Mouse (Mus musculus) olfactory bulb, adult 2 months (tissue): ENCODE results near the gene Tmem270. TPM values are rescaled to one million over a fixed set of nuclear protein-coding genes. Genes with fewer than 3 reads are reported as not detected.

Source experiments
- H3K27ac ChIP-seq: fragments of 200-500 bp; 2 replicates; pipeline ENCODE4 v1.5.1; 2012; ENCODE audit warnings: low read depth, low read length; ENCODE audit not compliant: insufficient read depth
- H3K4me1 ChIP-seq: fragments of 200-500 bp; 2 replicates; pipeline ENCODE4 v1.6.1; 2012; ENCODE audit warnings: low read length; ENCODE audit not compliant: control insufficient read depth, insufficient read depth
- H3K4me3 ChIP-seq: fragments of 200-500 bp; 2 replicates; pipeline ENCODE4 v1.5.1; 2012; ENCODE audit warnings: mild to moderate bottlenecking, low read depth, low read length, moderate library complexity; ENCODE audit not compliant: insufficient read depth
- CTCF ChIP-seq: fragments of 200-500 bp; IDR thresholded peaks from 2 replicates; pipeline ENCODE4 v1.5.1; 2012; ENCODE audit warnings: low read depth, mild to moderate bottlenecking, low read length, moderate library complexity; ENCODE audit not compliant: insufficient read depth
- POLR2A ChIP-seq: fragments of 200-500 bp; IDR thresholded peaks from 2 replicates; pipeline ENCODE4 v1.6.1; 2012; ENCODE audit warnings: mild to moderate bottlenecking, low read depth, low read length, moderate library complexity; ENCODE audit not compliant: insufficient read depth
- WGBS: fragments of 180-500 bp; shearing (Covaris S2); methylation state at CpG from one replicate; pipeline ENCODE4 v1.1.7; 2018; 5-methylcytosine and 5-hydroxymethylcytosine counted together
- polyA plus RNA-seq: library from polyadenylated mRNA; stranded (reverse); fragments of >200 nt; gene quantifications from 2 replicates; pipeline ENCODE4 v1.2.4, GENCODE M21; 2012; ENCODE audit warnings: low replicate concordance; ENCODE audit not compliant: missing spikeins, insufficient read depth, insufficient read length

Gene Tmem270
- polyA plus RNA-seq, 1 experiment, result not detected

DNA sequence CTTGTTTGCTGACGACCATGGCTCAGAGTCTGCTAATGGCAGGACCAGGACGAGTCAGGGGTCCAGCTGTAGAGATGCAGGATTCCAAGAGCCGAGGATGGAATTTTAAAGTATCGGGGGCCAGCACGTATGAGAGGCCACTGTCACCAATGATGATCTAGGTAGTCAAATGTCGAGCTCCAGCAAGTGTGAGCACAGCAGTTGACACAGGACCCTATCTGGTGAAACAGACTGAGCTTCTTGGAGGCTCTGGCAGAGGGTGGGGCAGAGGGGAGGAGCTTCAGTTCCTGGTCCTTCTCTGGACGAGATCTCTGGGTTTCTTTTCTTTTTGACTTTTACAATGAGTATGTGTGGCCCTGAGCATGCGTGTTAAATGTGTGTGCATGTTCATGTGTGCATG is 8.8 kb upstream of the Tmem270 start, which contains the start of gene Cldn13:
Gene Cldn13, minus strand, starts transcription at position 216 of the 400 bp plus-strand sequence.
- Histone ChIP-seq H3K27ac (no peak within 1 kb of the TSS), H3K4me3 (no peak within 1 kb of the TSS), H3K4me1 (no peaks in the 10 kb centered on the region)
- TF ChIP-seq CTCF, result no peak
- TF ChIP-seq POLR2A, result no peak
- 84% methylated on average over 8 of the region's 8 CpGs for whole genome bisulfite sequencing

GRCm38 (mm10) chr5:134914510-134914909 is 8.0 kb upstream of the Tmem270 start:
- Histone ChIP-seq H3K27ac (no peak overlapping the region), H3K4me3 (no peak overlapping the region), H3K4me1 (no peaks in the 10 kb centered on the region)
- TF ChIP-seq POLR2A (no peak), CTCF (no peak)
- WGBS, result 90% methylated on average over 8 of the region's 8 CpGs

- Histone ChIP-seq H3K27ac (no peak overlapping the region), H3K4me3 (no peak overlapping the region), H3K4me1 (no peaks in the 10 kb centered on the region)
- WGBS, result 92% methylated on average over 4 of the region's 4 CpGs
- no peak for TF ChIP-seq CTCF
- TF ChIP-seq POLR2A, result no peak
Observed at GRCm38 (mm10) chr5:134913753-134914152, 7.2 kb upstream of the Tmem270 start.

- TF ChIP-seq POLR2A (no peak), CTCF (no peak)
- Histone ChIP-seq H3K4me1 (no peaks in the 10 kb centered on the region), H3K27ac (no peak overlapping the region), H3K4me3 (no peak overlapping the region)
- WGBS, result 82% methylated on average over 3 of the region's 3 CpGs
Observed at GRCm38 (mm10) chr5:134913352-134913751, 6.8 kb upstream of the Tmem270 start.

DNA sequence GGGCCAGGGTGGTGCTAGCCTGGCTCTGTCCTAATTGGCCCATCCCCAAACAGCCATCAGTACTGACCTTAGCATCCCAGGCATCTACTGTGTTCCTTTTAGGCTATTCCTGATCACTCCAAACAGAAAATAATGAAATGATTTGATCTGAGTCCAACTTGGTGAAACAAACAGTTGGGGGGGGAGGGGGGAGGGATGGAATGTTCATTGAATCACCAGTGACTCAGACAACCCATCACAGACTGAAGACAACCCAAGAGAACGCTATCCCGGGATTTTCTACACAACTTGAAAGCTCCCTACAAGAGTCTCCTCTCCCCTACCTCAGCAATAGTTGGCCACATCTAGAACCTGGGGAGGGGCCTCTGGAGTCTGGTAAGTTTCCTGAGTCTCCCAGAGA is 5.4 kb upstream of the Tmem270 start:
- 65% methylated on average over 2 of the region's 2 CpGs for WGBS
- no peak overlapping the region for H3K4me3 ChIP-seq
- TF ChIP-seq CTCF, result no peak
- TF ChIP-seq POLR2A, result no peak
- H3K27ac ChIP-seq, result no peak overlapping the region
- 0 out of 2 replicates have a peak, but pooled peaks cover 4% of the 10 kb centered on the region for H3K4me1 ChIP-seq

- Histone ChIP-seq H3K4me1 (0 out of 2 replicates have a peak, but pooled peaks cover 4% of the 10 kb centered on the region), H3K27ac (no peak overlapping the region), H3K4me3 (no peak overlapping the region)
- TF ChIP-seq CTCF (peak; percentile 99), POLR2A (no peak)
- 1% methylated on average over 13 of the region's 13 CpGs for WGBS
Observed at GRCm38 (mm10) chr5:134907135-134907534, 602 bp upstream of the Tmem270 start.

DNA sequence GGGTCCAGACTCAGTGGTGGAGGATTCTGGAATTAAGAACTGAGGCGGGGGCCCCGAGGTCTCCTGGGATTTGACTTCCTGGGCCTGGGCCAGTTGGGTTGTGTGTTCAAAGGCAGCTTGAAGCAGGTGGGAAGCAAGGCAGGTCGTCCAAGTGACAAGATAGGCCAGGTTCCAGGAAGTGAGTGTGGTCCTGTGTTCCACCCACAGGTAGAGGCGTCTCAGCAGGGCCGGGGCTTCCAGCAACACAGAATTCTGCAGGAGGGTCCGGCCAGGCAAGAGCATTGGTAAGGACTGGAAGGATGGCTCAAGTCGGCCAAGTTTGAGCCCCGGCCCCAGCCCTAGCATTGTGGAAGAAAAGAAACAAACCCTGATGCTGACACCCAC is 4.9 kb downstream of the Tmem270 start:
- WGBS, result 70% methylated on average over 8 of the region's 8 CpGs
- TF ChIP-seq POLR2A, result no peak
- Histone ChIP-seq H3K27ac (no peak overlapping the region), H3K4me1 (no peaks in the 10 kb centered on the region), H3K4me3 (no peak overlapping the region)

DNA sequence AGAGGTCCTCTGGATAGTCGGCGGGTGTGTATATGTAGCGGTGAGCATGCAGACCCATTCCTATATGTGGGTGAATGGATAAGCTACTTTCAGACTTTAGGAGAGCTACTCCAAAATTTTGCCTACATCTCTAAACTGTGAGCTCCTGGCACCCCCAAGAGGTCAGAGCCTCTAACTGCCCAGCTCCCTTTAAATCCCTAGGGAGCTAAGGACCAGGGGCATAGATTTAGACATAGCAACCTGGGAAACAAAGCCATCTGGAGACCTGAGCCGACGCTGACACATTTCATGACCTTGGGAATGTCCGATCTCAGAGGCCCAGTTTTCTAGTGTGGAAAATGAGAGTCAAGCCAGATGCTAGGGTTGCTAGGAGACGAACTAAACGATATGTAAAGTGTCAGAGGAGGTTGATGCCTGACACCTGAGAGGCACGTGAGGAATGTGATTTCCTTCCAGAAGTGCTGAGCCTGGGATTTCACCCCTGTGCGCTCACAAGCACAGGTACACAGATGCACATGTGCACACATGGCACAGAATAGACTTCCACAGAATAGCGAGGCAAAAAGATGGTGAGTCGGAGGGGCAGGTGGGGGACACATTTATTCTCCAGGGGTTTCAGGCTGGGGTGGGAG is 5.4 kb downstream of the Tmem270 start:
- no peak overlapping the region for H3K4me3 ChIP-seq
- TF ChIP-seq POLR2A, result no peak
- no peak for TF ChIP-seq CTCF
- H3K4me1 ChIP-seq, result no peaks in the 10 kb centered on the region
- 51% methylated on average over 12 of the region's 12 CpGs for WGBS
- H3K27ac ChIP-seq, result no peak overlapping the region

DNA sequence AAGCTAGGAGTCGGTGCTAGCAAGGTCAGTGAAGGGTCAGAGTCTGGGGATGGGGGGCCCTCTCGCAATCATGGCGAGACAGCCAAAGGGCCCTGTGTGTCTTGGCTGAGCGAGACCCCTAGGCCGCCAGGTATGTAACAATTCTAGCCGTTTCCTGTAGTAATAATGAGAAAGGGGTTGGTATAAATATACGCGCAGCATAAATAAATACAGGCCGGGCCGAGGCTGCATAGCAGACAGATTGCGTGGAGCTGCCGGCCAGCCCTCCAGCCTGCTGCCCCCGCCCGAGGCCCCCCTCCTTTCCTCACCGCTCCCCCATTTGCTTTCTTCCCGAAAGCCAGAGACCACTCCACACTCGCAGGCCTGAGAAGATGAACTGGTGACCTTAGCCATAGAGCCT is 8.9 kb downstream of the Tmem270 start:
- Histone ChIP-seq H3K4me1 (no peaks in the 10 kb centered on the region), H3K4me3 (no peak overlapping the region), H3K27ac (no peak overlapping the region)
- WGBS, result 85% methylated on average over 17 of the region's 17 CpGs
- TF ChIP-seq POLR2A (no peak), CTCF (no peak)

DNA sequence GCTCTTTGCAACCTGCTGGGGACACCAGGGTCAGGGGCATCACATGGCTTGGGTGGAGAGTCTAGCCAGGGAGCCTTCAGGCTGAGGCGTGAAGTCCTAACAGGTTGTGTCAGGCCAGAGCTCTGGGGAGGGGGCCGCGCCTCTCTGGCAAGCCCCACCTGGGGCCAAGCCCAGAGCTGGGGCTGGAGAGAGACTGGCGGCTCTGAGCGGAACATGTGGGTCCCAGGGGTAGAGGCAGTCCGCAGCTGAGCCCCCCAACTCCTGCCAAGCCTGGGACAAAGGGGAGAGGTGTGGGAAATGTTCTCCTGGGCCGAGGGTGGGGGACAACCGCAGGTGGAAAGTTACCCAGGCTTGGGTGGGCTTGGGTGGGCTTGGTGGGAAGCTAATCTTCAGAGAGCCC is 9.6 kb downstream of the Tmem270 start:
- no peak for TF ChIP-seq POLR2A
- TF ChIP-seq CTCF, result no peak
- Histone ChIP-seq H3K27ac (no peak overlapping the region), H3K4me3 (no peak overlapping the region), H3K4me1 (no peaks in the 10 kb centered on the region)
- WGBS, result 96% methylated on average over 8 of the region's 8 CpGs
